Mouse (Mus musculus): ENCODE measurements at regions not wholly inside any gene's neighbourhood (a gene's known extent, or its start where the extent isn't known, plus 50 kb on each side); places are given as distances from the start of the nearest gene placed in this dataset.
A peak's percentile ranks its signal among the peaks of the same experiment; 100 is the strongest.

DNA sequence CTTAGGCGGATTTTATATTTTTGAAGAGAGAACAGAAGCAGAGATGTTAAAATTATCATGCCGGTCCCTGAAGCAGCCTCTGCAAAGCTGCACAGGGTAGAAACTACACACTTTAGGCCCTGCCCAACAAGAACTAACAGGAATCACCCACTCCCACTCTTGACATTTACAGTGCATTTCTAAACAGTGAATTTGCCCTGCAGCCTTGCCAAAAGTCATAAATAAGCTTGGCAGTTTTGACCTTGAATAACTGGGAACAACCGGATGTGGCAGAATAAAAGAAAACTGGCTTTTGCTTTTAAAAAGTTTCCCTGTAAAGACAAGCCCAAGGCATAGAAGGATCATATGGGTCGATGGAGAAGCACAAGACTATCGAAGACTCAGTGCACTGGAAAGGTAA lies 460.1 kb upstream of the Grid2 start:
- peak; percentile 72 for DNase-seq

All from adrenal gland, adult 2 months (tissue).